Mouse (Mus musculus): ENCODE measurements around the gene Epp13.
"Not testable (repeated sequence)": the region's sequence is repeated elsewhere in the genome, so short reads cannot be mapped to it uniquely, and the experiment has no call there.

Gene Epp13

DNA sequence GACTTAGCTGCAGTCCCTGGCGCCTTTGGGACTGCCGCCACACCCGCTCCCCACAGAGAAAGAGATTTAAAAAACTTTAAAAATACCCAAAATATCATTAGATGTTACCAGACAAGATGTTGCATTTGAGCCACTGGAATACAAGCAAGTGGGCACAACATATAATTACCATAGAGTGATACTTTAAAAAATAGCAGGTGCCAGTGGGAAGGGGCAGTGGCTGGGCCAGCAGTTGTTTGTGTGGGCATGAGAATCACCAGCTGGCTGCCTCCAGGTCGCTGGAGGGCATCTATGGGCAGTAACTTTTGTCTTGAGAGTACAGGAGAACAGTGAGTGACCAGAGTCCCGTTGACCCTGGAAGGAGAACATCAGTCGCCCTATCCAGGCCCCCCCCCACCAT, at the start of gene Epp13:
Gene Epp13, plus strand, starts transcription at position 301 of the 400 bp plus-strand sequence.
- no peak for DNase-seq (ENCODE audit: low spot score)

GRCm38 (mm10) chr7:6204200-6204599, 48.3 kb upstream of the Epp13 start:
- DNase-seq (ENCODE audit: low spot score), result no peak

DNA sequence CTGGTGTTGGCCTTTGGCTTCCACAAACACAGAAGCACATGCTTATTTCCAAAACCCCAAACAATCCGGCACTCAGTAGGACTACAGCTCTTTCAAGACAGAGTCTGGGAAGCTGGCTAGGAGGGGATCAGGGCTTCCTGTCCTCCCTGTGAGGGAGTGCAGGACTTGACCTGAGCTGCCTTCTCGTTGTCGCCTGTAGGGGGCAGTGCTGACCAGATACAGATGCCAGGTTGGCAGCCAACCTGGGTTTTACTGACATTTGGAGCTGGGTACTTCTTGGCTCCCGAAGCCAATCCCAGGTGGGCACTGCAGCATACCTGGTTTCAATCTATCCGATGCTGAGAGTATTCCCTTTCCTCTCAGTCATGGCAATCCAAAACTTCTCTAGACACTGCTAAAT, 39.4 kb upstream of the Epp13 start:
- DNase-seq (ENCODE audit: low spot score), result peak; percentile 82

- DNase-seq (ENCODE audit: low spot score), result not testable (repeated sequence)
These were observed 37.8 kb upstream of the Epp13 start for GRCm38 (mm10) chr7:6214691-6215090.

DNA sequence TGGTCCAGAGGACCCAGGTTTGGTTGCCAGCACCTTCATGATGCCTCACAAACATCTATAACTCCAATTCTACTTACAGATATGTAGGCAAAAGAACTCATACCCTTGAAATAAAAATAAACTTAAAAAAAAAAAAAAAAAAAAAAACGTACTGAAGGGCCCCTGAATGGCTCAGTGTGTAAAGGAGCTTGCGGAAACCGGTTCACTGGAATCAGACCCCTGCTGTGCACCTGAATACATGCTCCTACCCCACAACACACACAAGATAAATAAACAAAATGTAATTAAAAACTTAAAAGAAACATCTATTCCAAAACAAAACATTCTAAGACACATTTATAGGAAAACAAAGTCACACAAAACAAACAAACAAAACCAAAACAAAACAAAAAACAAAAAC, 32.4 kb upstream of the Epp13 start:
- DNase-seq (ENCODE audit: low spot score), result no peak

- no peak for DNase-seq (ENCODE audit: low spot score)
These were observed 30.5 kb upstream of the Epp13 start, which contains the start of gene Zscan5b for GRCm38 (mm10) chr7:6221978-6222377. Gene Zscan5b, plus strand, starts transcription at chr7:6222278.

GRCm38 (mm10) chr7:6228491-6228890, 24.0 kb upstream of the Epp13 start:
- DNase-seq (ENCODE audit: low spot score), result not testable (repeated sequence)

DNA sequence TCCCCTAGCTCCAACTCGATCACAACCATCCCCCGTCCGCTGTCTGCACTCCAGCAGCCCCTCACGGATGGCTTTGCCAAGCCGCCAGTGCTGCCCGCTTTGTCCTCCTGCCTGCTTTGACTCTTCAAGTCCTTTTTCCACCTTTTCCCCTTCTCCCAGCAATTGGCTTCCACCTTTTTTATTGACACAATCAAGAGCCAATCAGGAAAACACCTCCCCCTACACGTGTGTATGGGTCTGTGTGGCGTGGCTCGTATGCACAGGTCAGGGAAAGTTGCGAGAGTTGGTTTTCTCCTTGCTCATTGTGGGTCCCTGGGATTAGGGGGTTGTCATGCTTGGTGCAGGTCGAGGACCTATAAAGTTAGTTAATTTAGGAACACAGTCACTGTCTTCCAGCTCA, 12.7 kb upstream of the Epp13 start:
- DNase-seq (ENCODE audit: low spot score), result no peak

DNA sequence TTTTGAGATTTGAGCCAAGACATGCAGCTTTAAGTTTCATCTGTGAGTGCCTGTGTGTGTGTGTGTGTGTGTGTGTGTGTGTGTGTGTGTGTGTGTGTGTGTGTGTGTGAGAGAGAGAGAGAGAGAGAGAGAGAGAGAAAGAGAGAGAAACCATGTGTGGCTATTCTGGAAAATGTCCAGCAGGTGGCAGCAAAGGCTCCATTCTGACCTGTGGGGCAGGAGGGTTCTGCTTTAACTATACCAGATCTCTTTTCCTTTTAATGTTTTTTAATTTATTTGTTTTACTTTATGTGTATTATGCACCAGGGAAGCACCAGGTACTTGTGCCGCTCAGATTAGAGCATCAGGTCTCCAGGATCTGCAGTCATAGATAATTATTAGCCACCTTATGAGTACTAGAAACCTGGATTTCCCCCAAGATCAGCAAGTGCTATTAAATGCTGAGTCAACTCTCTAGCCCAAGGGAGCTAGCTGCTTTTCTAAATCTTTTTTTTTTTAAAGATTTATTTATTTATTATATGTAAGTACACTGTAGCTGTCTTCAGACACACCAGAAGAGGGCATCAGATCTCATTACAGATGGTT, 11.6 kb upstream of the Epp13 start:
- peak; percentile 67 for DNase-seq (ENCODE audit: low spot score)

- DNase-seq (ENCODE audit: low spot score), result no peak
These were observed 7.9 kb upstream of the Epp13 start for GRCm38 (mm10) chr7:6244361-6245292.

- no peak for DNase-seq (ENCODE audit: low spot score)
These were observed 1.9 kb downstream of the Epp13 start for GRCm38 (mm10) chr7:6254451-6254850.

DNA sequence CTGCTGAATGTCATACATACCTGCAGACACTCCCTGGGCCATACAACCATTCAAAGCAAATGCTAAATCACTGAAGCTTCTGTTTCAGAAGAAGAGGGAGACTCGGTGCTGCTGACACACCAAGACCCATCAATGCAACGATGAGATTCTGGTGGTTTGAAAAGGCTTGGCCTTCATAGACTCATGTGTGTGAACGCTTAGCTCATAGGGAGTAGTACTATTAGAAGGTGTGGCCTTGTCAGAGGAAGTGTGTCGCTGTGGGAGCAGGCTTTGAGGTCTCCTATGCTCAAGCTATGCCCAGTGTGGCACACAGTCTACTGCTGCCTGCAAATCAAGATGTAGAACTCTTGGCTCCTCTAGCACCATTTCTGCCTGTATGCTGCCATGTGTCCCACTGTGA, 4.9 kb downstream of the Epp13 start:
- no peak for DNase-seq (ENCODE audit: low spot score)

- no peak for DNase-seq (ENCODE audit: low spot score)
These were observed 6.0 kb downstream of the Epp13 start for GRCm38 (mm10) chr7:6258232-6259220.

DNA sequence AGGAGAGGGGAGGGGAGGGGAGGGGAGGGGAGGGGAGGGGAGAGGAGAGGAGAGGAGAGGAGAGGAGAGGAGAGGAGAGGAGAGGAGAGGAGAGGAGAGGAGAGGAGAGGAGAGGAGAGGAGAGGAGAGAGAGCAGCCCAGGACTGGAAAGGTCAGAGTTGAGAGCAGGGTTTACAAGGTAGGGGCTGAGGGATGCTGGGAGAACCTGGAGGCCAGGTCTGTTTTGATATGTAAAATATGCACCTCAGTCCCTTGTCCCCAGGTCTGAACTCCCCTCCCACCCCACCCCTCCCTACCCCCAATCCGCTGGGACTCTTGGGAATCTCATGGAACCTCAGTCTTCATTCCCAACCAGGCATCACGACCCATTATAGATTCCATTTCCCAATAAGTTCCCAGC, 7.5 kb downstream of the Epp13 start:
- DNase-seq (ENCODE audit: low spot score), result not testable (repeated sequence)

DNA sequence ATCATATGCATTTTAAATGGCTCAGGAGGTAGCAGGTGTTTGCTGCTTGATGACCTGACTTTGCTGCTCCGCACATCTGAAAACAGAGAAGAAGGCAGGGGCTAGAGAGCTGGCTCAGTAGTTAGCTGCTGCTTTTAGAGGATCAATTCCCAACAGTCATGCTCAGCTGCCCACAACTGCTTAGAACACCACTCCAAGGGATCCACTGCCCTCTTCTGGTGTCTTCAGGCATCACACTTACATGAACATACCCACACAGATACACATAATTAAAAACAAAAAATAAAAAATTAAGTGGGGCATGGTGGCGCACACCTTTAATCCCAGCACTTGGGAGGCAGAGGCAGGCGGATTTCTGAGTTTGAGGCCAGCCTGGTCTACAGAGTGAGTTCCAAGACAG, 9.6 kb downstream of the Epp13 start:
- DNase-seq (ENCODE audit: low spot score), result no peak

DNA sequence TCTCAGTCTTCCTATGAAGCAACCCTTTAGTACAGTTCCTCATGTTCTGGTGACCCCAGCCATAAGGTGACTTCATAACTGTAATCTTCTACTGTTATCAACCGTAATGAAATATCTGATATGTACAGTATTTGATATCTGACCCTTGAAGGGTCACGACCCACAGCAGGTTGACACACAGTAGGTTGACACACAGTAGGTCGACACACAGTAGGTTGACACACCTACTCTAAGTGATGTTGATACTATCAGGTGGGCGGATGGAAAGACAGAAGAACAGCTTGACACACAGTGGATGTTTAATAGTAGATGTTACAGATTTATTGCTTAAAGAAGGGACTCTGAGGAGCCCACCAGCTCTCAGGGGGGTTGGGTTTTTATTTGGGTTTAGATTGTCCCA, 10.5 kb downstream of the Epp13 start:
- DNase-seq (ENCODE audit: low spot score), result no peak

- DNase-seq (ENCODE audit: low spot score), result peak; percentile 69
These were observed 13.2 kb downstream of the Epp13 start for GRCm38 (mm10) chr7:6265695-6266094.

GRCm38 (mm10) chr7:6277906-6278305, 25.4 kb downstream of the Epp13 start:
- DNase-seq (ENCODE audit: low spot score), result no peak

GRCm38 (mm10) chr7:6282749-6283148, 30.2 kb downstream of the Epp13 start:
- peak; percentile 90 for DNase-seq (ENCODE audit: low spot score)

DNA sequence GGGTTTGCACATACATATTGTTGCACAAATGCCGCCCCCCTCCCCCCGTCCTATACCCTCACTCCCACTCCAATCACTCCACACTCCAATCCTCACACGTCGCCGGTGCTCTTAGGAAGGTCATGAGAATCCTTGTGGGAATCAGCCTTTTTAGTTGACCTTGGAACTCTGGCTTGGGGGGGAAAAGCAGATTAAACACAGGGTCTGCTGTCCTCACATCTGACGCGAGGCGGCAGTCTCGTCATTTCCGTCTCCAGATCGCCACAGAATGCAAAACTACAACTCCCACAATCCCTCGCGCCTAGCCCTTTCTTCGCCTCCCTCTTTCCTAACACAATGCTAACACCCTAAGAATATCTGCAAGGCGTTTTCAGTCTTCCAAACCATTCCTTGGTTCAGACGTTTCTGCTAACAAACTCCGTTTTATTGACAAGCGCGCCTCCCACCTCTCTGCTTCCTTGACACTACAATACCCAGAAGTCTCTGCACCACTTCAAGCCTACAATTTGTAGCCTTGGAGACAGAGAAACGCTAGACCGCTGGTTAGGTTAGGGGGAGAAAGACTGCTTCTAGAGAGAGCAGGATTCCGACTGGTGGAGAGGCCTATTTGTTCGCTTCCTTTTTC, 31.1 kb downstream of the Epp13 start:
- peak; percentile 88 for DNase-seq (ENCODE audit: low spot score)

- no peak for DNase-seq (ENCODE audit: low spot score)
These were observed 32.0 kb downstream of the Epp13 start for GRCm38 (mm10) chr7:6284442-6285012.
